Mouse (Mus musculus): ENCODE data around the gene Ubr1. TPM values are rescaled to one million over a fixed set of nuclear protein-coding genes. Genes with fewer than 3 reads are reported as not detected.
A peak's percentile ranks its signal among the peaks of the same experiment; 100 is the strongest.

Gene Ubr1
- polyA plus RNA-seq, 1 experiment from 2014 or later: 35.3 TPM

DNA sequence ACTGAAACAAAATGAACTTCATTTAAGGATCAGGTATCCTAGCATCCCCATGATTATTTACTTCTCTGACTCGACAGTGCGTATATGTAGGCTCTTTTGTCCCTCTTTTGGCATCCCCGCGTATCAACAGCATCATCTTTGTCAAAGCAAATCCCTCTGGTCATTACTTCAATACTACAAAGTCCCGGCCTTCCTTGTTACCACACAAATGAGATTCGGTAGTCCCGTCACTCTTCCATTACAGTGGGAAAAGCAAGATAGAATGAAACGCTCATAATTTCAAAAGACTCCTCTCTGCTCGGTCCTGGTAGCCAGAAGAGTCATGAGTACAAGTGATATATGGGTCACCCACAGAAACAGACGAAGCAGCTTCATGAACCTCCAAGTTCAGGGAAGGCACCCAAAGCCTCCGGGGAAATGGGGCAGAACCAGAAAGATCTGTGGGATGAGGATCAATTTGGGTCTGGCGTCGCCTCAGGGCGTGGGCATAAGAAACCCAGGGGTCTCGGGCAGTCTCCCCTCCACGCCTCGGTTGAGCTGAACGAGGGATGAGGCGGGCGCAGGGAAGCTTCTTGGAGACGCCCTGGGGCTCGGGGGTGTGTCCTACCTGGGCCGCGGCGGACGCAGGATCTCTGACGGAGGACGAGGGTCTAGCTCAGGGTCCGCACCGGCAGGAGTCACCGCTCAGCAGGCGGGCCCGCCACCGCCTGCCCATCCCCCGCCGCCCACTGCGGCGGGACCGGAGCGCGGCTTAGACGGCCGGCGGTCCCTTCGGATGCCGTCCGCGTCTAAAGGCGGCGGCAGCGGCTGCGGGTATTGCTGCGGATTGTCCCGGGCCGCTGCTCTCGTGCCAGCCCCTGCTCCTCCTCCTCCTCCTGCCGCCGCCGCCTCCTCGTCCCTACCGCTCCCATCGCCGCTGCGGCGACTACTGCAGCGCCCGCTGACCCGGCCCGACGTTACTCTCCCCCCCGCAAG lies 120.8 kb downstream of the Ubr1 start, which contains the start of gene Cdan1:
TSS of gene Cdan1 (minus strand) at position 680 of the 975 bp plus-strand sequence.
- under 1% methylated on average over 58 of the region's 71 CpGs for WGBS
- Histone ChIP-seq H3K4me3 (peak within 1 kb of the TSS; percentile 75), H3K27me3 (no peaks in the 10 kb centered on the region), H3K36me3 (no peaks in the 10 kb centered on the region), H3K9me3 (no peaks in the 10 kb centered on the region), H3K27ac (replicated peaks) (peak within 1 kb of the TSS; percentile 77), H3K4me2 (replicated peaks) (peak within 1 kb of the TSS; percentile 49), H3K9ac (replicated peaks) (peak within 1 kb of the TSS; percentile 74), H3K4me1 (peaks cover 24% of the 10 kb centered on the region)
- peak; percentile 57 for ATAC-seq (replicated peaks)

DNA sequence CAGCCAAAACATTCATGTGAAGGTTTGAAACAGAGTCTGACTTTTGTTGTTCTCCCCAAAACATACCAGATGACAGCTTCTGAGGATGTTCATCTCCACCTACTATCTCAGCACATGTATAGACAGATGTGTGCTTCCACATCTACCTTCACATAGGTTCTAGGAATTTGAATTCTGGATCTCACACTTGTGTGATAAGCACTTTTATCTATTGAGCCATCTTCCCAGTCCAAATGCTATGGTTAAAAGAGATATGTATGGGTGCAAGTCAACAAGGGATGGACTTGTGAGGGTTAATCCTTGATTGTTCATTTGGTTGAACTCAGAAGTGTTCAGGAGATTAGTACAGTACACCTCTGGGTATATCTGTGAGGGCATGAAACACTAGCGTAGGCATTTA lies 125.2 kb downstream of the Ubr1 start:
- H3K4me1 ChIP-seq: peaks cover 12% of the 10 kb centered on the region
- H3K9me3 ChIP-seq: no peaks in the 10 kb centered on the region
- H3K27ac ChIP-seq (replicated peaks): no peak overlapping the region
- no peak overlapping the region for H3K4me2 ChIP-seq (replicated peaks)
- no peak overlapping the region for H3K9ac ChIP-seq (replicated peaks)
- no peak for ATAC-seq (replicated peaks)
- no peaks in the 10 kb centered on the region for H3K27me3 ChIP-seq
- H3K36me3 ChIP-seq: no peaks in the 10 kb centered on the region
- WGBS: 100% methylated on average over 1 of the region's 1 CpGs
- H3K4me3 ChIP-seq: no peak overlapping the region

- no peaks in the 10 kb centered on the region for H3K27me3 ChIP-seq
- no peaks in the 10 kb centered on the region for H3K36me3 ChIP-seq
- no peak for ATAC-seq (replicated peaks)
- no peak overlapping the region for H3K4me3 ChIP-seq
- peaks cover 8% of the 10 kb centered on the region for H3K4me1 ChIP-seq
- H3K9me3 ChIP-seq: no peaks in the 10 kb centered on the region
- WGBS: 90% methylated on average over 4 of the region's 4 CpGs
- no peak overlapping the region for H3K4me2 ChIP-seq (replicated peaks)
- H3K27ac ChIP-seq (replicated peaks): no peak overlapping the region
- no peak overlapping the region for H3K9ac ChIP-seq (replicated peaks)
These were observed 126.5 kb downstream of the Ubr1 start for GRCm38 (mm10) chr2:120843990-120844389.

- WGBS: 65% methylated on average over 1 of the region's 1 CpGs
These were observed 129.3 kb downstream of the Ubr1 start for GRCm38 (mm10) chr2:120841211-120841610.

DNA sequence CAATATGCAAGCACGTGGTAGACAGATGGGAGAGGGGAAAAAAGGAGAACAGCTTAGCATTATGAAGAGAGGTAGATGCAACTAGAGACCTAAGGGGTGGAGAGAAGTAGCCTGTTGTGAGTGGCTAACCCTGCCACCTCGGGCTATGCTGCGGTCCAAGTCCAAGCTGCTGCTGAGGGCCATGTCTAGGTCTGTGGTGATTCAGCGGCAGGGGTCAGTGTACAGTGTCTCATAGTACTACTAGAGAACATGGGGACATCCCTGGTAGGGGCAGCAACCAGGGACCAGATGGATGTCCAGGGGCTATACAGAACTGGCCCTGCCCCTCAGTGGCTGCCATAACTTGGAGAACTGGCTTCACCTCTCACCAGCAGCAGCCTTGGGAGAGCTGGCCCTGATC lies 135.3 kb downstream of the Ubr1 start:
- no peaks in the 10 kb centered on the region for H3K27me3 ChIP-seq
- no peak overlapping the region for H3K9ac ChIP-seq (replicated peaks)
- WGBS: 94% methylated on average over 4 of the region's 4 CpGs
- H3K27ac ChIP-seq (replicated peaks): no peak overlapping the region
- no peak overlapping the region for H3K4me3 ChIP-seq
- no peak for ATAC-seq (replicated peaks)
- H3K4me1 ChIP-seq: no peaks in the 10 kb centered on the region
- 0 out of 2 replicates have a peak, but pooled peaks cover 6% of the 10 kb centered on the region for H3K36me3 ChIP-seq
- no peaks in the 10 kb centered on the region for H3K9me3 ChIP-seq
- H3K4me2 ChIP-seq (replicated peaks): no peak overlapping the region

More at GRCm38 (mm10) chr2:120841211-120841610, 129.3 kb downstream of the Ubr1 start:
- no peaks in the 10 kb centered on the region for H3K9me3 ChIP-seq
- H3K36me3 ChIP-seq: no peaks in the 10 kb centered on the region
- ATAC-seq (replicated peaks): no peak
- H3K9ac ChIP-seq (replicated peaks): no peak overlapping the region
- no peaks in the 10 kb centered on the region for H3K27me3 ChIP-seq
- no peak overlapping the region for H3K27ac ChIP-seq (replicated peaks)
- no peaks in the 10 kb centered on the region for H3K4me1 ChIP-seq
- no peak overlapping the region for H3K4me3 ChIP-seq
- H3K4me2 ChIP-seq (replicated peaks): no peak overlapping the region

GRCm38 (mm10) chr2:120826936-120827638 lies 143.4 kb downstream of the Ubr1 start:
- Histone ChIP-seq H3K9ac (replicated peaks) (no peak overlapping the region), H3K4me3 (no peak overlapping the region), H3K4me1 (0 out of 2 replicates have a peak, but pooled peaks cover 4% of the 10 kb centered on the region), H3K27ac (replicated peaks) (no peak overlapping the region), H3K4me2 (replicated peaks) (no peak overlapping the region), H3K27me3 (no peaks in the 10 kb centered on the region), H3K36me3 (0 out of 2 replicates have a peak, but pooled peaks cover 3% of the 10 kb centered on the region), H3K9me3 (no peaks in the 10 kb centered on the region)
- WGBS: 33% methylated on average over 1 of the region's 1 CpGs
- no peak for ATAC-seq (replicated peaks)

Small RNA genes lying within 50 kb of the gene (microRNA-seq; reads per million reads assigned to microRNA genes)
- not detected for gene Gm44325

Other genes starting within 250 kb of the Ubr1 start
- gene Cdan1, start 120.6 kb downstream of the Ubr1 start, polyA plus RNA-seq (2015; fragmentation: Nextera tagmentation; extraction: Ambion mirVana): 5.8 and 7.4 TPM in 2 replicates
- gene Ttbk2, start 120.1 kb downstream of the Ubr1 start, polyA plus RNA-seq (2015; fragmentation: Nextera tagmentation; extraction: Ambion mirVana): 12.2 and 13.1 TPM in 2 replicates
- gene Tmem62, start 6.3 kb upstream of the Ubr1 start, polyA plus RNA-seq (2015; fragmentation: Nextera tagmentation; extraction: Ambion mirVana): 7.9 and 8.1 TPM in 2 replicates
- gene Ccndbp1, start 37.7 kb upstream of the Ubr1 start, polyA plus RNA-seq (2015; fragmentation: Nextera tagmentation; extraction: Ambion mirVana): 78.4 and 80.9 TPM in 2 replicates
- gene Epb42, start 66.4 kb upstream of the Ubr1 start, polyA plus RNA-seq (2015; fragmentation: Nextera tagmentation; extraction: Ambion mirVana): 0.25 and 0.69 TPM in 2 replicates
- gene Tgm5, start 115.1 kb upstream of the Ubr1 start, polyA plus RNA-seq (2015; fragmentation: Nextera tagmentation; extraction: Ambion mirVana): not detected in 2 replicates
- gene Tgm7, start 139.1 kb upstream of the Ubr1 start, polyA plus RNA-seq (2015; fragmentation: Nextera tagmentation; extraction: Ambion mirVana): not detected in 2 replicates
- gene Adal, start 169.7 kb upstream of the Ubr1 start, polyA plus RNA-seq (2015; fragmentation: Nextera tagmentation; extraction: Ambion mirVana): 29.7 and 36.9 TPM in 2 replicates
- gene Lcmt2, start 169.9 kb upstream of the Ubr1 start, polyA plus RNA-seq (2015; fragmentation: Nextera tagmentation; extraction: Ambion mirVana): 25.7 and 27.0 TPM in 2 replicates
- 63.3 and 70.2 TPM in 2 replicates for gene Tubgcp4, start 199.9 kb upstream of the Ubr1 start, polyA plus RNA-seq (2015; fragmentation: Nextera tagmentation; extraction: Ambion mirVana)
- 10.4 and 10.7 TPM in 2 replicates for gene Zscan29, start 200.4 kb upstream of the Ubr1 start, polyA plus RNA-seq (2015; fragmentation: Nextera tagmentation; extraction: Ambion mirVana)